Mouse (Mus musculus) bone marrow, adult 2 months (tissue): Measurements from ENCODE around the gene Bfsp2.
"Not testable (repeated sequence)": the region's sequence is repeated elsewhere in the genome, so short reads cannot be mapped to it uniquely, and the experiment has no call there.

ENCODE experiments used
- CTCF ChIP-seq: fragments of 200-500 bp; IDR thresholded peaks from 2 replicates; pipeline ENCODE4 v1.5.1; 2011; ENCODE audit warnings: low read length, control low read depth; ENCODE audit not compliant: control insufficient read depth, insufficient read depth
- POLR2A ChIP-seq: fragments of 200-500 bp; IDR thresholded peaks from 2 replicates; pipeline ENCODE4 v1.6.1; 2011; ENCODE audit warnings: low read depth, mild to moderate bottlenecking, control low read depth, low read length, borderline replicate concordance; ENCODE audit not compliant: control insufficient read depth

- not testable (repeated sequence) for TF ChIP-seq POLR2A, CTCF
Observed at GRCm38 (mm10) chr9:103418267-103418666, 62.0 kb downstream of the Bfsp2 start.
